Mouse (Mus musculus): ENCODE results near the gene Hcar1. TPM values are rescaled to one million over a fixed set of nuclear protein-coding genes. Genes with fewer than 3 reads are reported as not detected.

Hcar1 gene
- polyA plus RNA-seq, 1 experiment from 2014 or later: 1.4 TPM

GRCm38 (mm10) chr5:123897352-123897751, 17.5 kb upstream of the Hcar1 start:
- ATAC-seq (ENCODE audit: low FRiP score, low TSS enrichment): no peak
- Histone ChIP-seq H3K9me3 (ENCODE audit: control insufficient read depth, low read length) (no peaks in the 10 kb centered on the region), H3K27me3 (ENCODE audit: control insufficient read depth, insufficient read depth, low read length) (no peaks in the 10 kb centered on the region), H3K9ac (ENCODE audit: low read depth, low read length) (no peak overlapping the region), H3K27ac (ENCODE audit: low read depth, low read length) (no peak overlapping the region), H3K36me3 (ENCODE audit: control insufficient read depth, insufficient read depth, low read length) (no peaks in the 10 kb centered on the region), H3K4me3 (ENCODE audit: low read length) (no peak overlapping the region), H3K4me2 (replicated peaks; ENCODE audit: low read depth, low read length) (no peak overlapping the region), H3K4me1 (ENCODE audit: control insufficient read depth, insufficient read depth, low read length) (no peaks in the 10 kb centered on the region)
- WGBS: 86% methylated on average over 13 of the region's 13 CpGs

GRCm38 (mm10) chr5:123896395-123896794, 16.6 kb upstream of the Hcar1 start:
- Histone ChIP-seq H3K9ac (ENCODE audit: low read depth, low read length) (no peak overlapping the region), H3K36me3 (ENCODE audit: control insufficient read depth, insufficient read depth, low read length) (no peaks in the 10 kb centered on the region), H3K9me3 (ENCODE audit: control insufficient read depth, low read length) (no peaks in the 10 kb centered on the region), H3K27me3 (ENCODE audit: control insufficient read depth, insufficient read depth, low read length) (no peaks in the 10 kb centered on the region), H3K27ac (ENCODE audit: low read depth, low read length) (peak overlapping the region; percentile 17; the same call in 1 of the 2 replicates), H3K4me1 (ENCODE audit: control insufficient read depth, insufficient read depth, low read length) (0 out of 2 replicates have a peak, but pooled peaks cover 2% of the 10 kb centered on the region), H3K4me3 (ENCODE audit: low read length) (no peak overlapping the region), H3K4me2 (replicated peaks; ENCODE audit: low read depth, low read length) (no peak overlapping the region)
- 0 out of 2 replicates have a peak, but pooled peaks have one; percentile 26 for ATAC-seq (ENCODE audit: low FRiP score, low TSS enrichment)
- 50% methylated on average over 11 of the region's 11 CpGs for WGBS

- Histone ChIP-seq H3K9ac (ENCODE audit: low read depth, low read length) (no peak overlapping the region), H3K9me3 (ENCODE audit: control insufficient read depth, low read length) (no peaks in the 10 kb centered on the region), H3K36me3 (ENCODE audit: control insufficient read depth, insufficient read depth, low read length) (no peaks in the 10 kb centered on the region), H3K27ac (ENCODE audit: low read depth, low read length) (no peak overlapping the region), H3K4me3 (ENCODE audit: low read length) (no peak overlapping the region), H3K4me2 (replicated peaks; ENCODE audit: low read depth, low read length) (no peak overlapping the region), H3K27me3 (ENCODE audit: control insufficient read depth, insufficient read depth, low read length) (no peaks in the 10 kb centered on the region), H3K4me1 (ENCODE audit: control insufficient read depth, insufficient read depth, low read length) (0 out of 2 replicates have a peak, but pooled peaks cover 2% of the 10 kb centered on the region)
- no peak for ATAC-seq (ENCODE audit: low FRiP score, low TSS enrichment)
- WGBS: 91% methylated on average over 5 of the region's 5 CpGs
These were observed 13.7 kb upstream of the Hcar1 start for GRCm38 (mm10) chr5:123893520-123893919.

GRCm38 (mm10) chr5:123891669-123892068, 11.8 kb upstream of the Hcar1 start:
- no peak overlapping the region for H3K27ac ChIP-seq (ENCODE audit: low read depth, low read length)
- H3K4me1 ChIP-seq (ENCODE audit: control insufficient read depth, insufficient read depth, low read length): 0 out of 2 replicates have a peak, but pooled peaks cover 2% of the 10 kb centered on the region
- H3K27me3 ChIP-seq (ENCODE audit: control insufficient read depth, insufficient read depth, low read length): no peaks in the 10 kb centered on the region
- H3K4me3 ChIP-seq (ENCODE audit: low read length): no peak overlapping the region
- no peaks in the 10 kb centered on the region for H3K9me3 ChIP-seq (ENCODE audit: control insufficient read depth, low read length)
- no peaks in the 10 kb centered on the region for H3K36me3 ChIP-seq (ENCODE audit: control insufficient read depth, insufficient read depth, low read length)
- 41% methylated on average over 6 of the region's 6 CpGs for WGBS
- H3K4me2 ChIP-seq (replicated peaks; ENCODE audit: low read depth, low read length): no peak overlapping the region
- H3K9ac ChIP-seq (ENCODE audit: low read depth, low read length): no peak overlapping the region
- ATAC-seq (ENCODE audit: low FRiP score, low TSS enrichment): 0 out of 2 replicates have a peak, but pooled peaks have one; percentile 35

GRCm38 (mm10) chr5:123890987-123891386, 11.2 kb upstream of the Hcar1 start:
- H3K36me3 ChIP-seq (ENCODE audit: control insufficient read depth, insufficient read depth, low read length): no peaks in the 10 kb centered on the region
- ATAC-seq (ENCODE audit: low FRiP score, low TSS enrichment): no peak
- 80% methylated on average over 5 of the region's 5 CpGs for whole genome bisulfite sequencing

GRCm38 (mm10) chr5:123890312-123890711, 10.5 kb upstream of the Hcar1 start:
- no peaks in the 10 kb centered on the region for H3K27me3 ChIP-seq (ENCODE audit: control insufficient read depth, insufficient read depth, low read length)
- H3K9me3 ChIP-seq (ENCODE audit: control insufficient read depth, low read length): no peaks in the 10 kb centered on the region
- no peaks in the 10 kb centered on the region for H3K36me3 ChIP-seq (ENCODE audit: control insufficient read depth, insufficient read depth, low read length)
- H3K27ac ChIP-seq (ENCODE audit: low read depth, low read length): no peak overlapping the region
- H3K4me2 ChIP-seq (replicated peaks; ENCODE audit: low read depth, low read length): no peak overlapping the region
- H3K4me1 ChIP-seq (ENCODE audit: control insufficient read depth, insufficient read depth, low read length): 0 out of 2 replicates have a peak, but pooled peaks cover 2% of the 10 kb centered on the region
- no peak overlapping the region for H3K9ac ChIP-seq (ENCODE audit: low read depth, low read length)
- H3K4me3 ChIP-seq (ENCODE audit: low read length): no peak overlapping the region
- ATAC-seq (ENCODE audit: low FRiP score, low TSS enrichment): no peak
- WGBS: 85% methylated on average over 2 of the region's 2 CpGs

More at GRCm38 (mm10) chr5:123890987-123891386, 11.2 kb upstream of the Hcar1 start:
- no peak overlapping the region for H3K4me2 ChIP-seq (replicated peaks; ENCODE audit: low read depth, low read length)
- no peak overlapping the region for H3K9ac ChIP-seq (ENCODE audit: low read depth, low read length)
- H3K9me3 ChIP-seq (ENCODE audit: control insufficient read depth, low read length): no peaks in the 10 kb centered on the region
- no peak overlapping the region for H3K4me3 ChIP-seq (ENCODE audit: low read length)
- H3K27me3 ChIP-seq (ENCODE audit: control insufficient read depth, insufficient read depth, low read length): no peaks in the 10 kb centered on the region
- H3K27ac ChIP-seq (ENCODE audit: low read depth, low read length): no peak overlapping the region
- 0 out of 2 replicates have a peak, but pooled peaks cover 2% of the 10 kb centered on the region for H3K4me1 ChIP-seq (ENCODE audit: control insufficient read depth, insufficient read depth, low read length)

- H3K4me3 ChIP-seq (ENCODE audit: low read length): no peak overlapping the region
- ATAC-seq (ENCODE audit: low FRiP score, low TSS enrichment): no peak
- no peaks in the 10 kb centered on the region for H3K4me1 ChIP-seq (ENCODE audit: control insufficient read depth, insufficient read depth, low read length)
- H3K4me2 ChIP-seq (replicated peaks; ENCODE audit: low read depth, low read length): no peak overlapping the region
- H3K27me3 ChIP-seq (ENCODE audit: control insufficient read depth, insufficient read depth, low read length): no peaks in the 10 kb centered on the region
- no peaks in the 10 kb centered on the region for H3K36me3 ChIP-seq (ENCODE audit: control insufficient read depth, insufficient read depth, low read length)
- WGBS: 70% methylated on average over 3 of the region's 3 CpGs
- H3K9ac ChIP-seq (ENCODE audit: low read depth, low read length): no peak overlapping the region
- H3K27ac ChIP-seq (ENCODE audit: low read depth, low read length): no peak overlapping the region
- no peaks in the 10 kb centered on the region for H3K9me3 ChIP-seq (ENCODE audit: control insufficient read depth, low read length)
These were observed 6.5 kb upstream of the Hcar1 start for GRCm38 (mm10) chr5:123886365-123886764.

- Histone ChIP-seq H3K4me2 (replicated peaks; ENCODE audit: low read depth, low read length) (no peak overlapping the region), H3K36me3 (ENCODE audit: control insufficient read depth, insufficient read depth, low read length) (no peaks in the 10 kb centered on the region), H3K9ac (ENCODE audit: low read depth, low read length) (no peak overlapping the region), H3K27me3 (ENCODE audit: control insufficient read depth, insufficient read depth, low read length) (no peaks in the 10 kb centered on the region), H3K4me3 (ENCODE audit: low read length) (no peak overlapping the region), H3K4me1 (ENCODE audit: control insufficient read depth, insufficient read depth, low read length) (peaks cover 11% of the 10 kb centered on the region), H3K9me3 (ENCODE audit: control insufficient read depth, low read length) (no peaks in the 10 kb centered on the region), H3K27ac (ENCODE audit: low read depth, low read length) (no peak overlapping the region; the same call in 1 of the 2 replicates)
- no peak for ATAC-seq (ENCODE audit: low FRiP score, low TSS enrichment)
- 76% methylated on average over 10 of the region's 10 CpGs for WGBS
These were observed 4.5 kb upstream of the Hcar1 start for GRCm38 (mm10) chr5:123884332-123884731.

GRCm38 (mm10) chr5:123883891-123884290, 4.1 kb upstream of the Hcar1 start:
- Histone ChIP-seq H3K9me3 (ENCODE audit: control insufficient read depth, low read length) (no peaks in the 10 kb centered on the region), H3K27me3 (ENCODE audit: control insufficient read depth, insufficient read depth, low read length) (no peaks in the 10 kb centered on the region), H3K4me1 (ENCODE audit: control insufficient read depth, insufficient read depth, low read length) (peaks cover 15% of the 10 kb centered on the region), H3K4me2 (replicated peaks; ENCODE audit: low read depth, low read length) (no peak overlapping the region), H3K4me3 (ENCODE audit: low read length) (no peak overlapping the region), H3K9ac (ENCODE audit: low read depth, low read length) (no peak overlapping the region), H3K36me3 (ENCODE audit: control insufficient read depth, insufficient read depth, low read length) (no peaks in the 10 kb centered on the region), H3K27ac (ENCODE audit: low read depth, low read length) (no peak overlapping the region; the same call in 1 of the 2 replicates)
- WGBS: 73% methylated on average over 7 of the region's 7 CpGs
- ATAC-seq (ENCODE audit: low FRiP score, low TSS enrichment): no peak
